Comparison of ENCODE assay signal across 24 mouse cellular contexts in the genomic region with DNA sequence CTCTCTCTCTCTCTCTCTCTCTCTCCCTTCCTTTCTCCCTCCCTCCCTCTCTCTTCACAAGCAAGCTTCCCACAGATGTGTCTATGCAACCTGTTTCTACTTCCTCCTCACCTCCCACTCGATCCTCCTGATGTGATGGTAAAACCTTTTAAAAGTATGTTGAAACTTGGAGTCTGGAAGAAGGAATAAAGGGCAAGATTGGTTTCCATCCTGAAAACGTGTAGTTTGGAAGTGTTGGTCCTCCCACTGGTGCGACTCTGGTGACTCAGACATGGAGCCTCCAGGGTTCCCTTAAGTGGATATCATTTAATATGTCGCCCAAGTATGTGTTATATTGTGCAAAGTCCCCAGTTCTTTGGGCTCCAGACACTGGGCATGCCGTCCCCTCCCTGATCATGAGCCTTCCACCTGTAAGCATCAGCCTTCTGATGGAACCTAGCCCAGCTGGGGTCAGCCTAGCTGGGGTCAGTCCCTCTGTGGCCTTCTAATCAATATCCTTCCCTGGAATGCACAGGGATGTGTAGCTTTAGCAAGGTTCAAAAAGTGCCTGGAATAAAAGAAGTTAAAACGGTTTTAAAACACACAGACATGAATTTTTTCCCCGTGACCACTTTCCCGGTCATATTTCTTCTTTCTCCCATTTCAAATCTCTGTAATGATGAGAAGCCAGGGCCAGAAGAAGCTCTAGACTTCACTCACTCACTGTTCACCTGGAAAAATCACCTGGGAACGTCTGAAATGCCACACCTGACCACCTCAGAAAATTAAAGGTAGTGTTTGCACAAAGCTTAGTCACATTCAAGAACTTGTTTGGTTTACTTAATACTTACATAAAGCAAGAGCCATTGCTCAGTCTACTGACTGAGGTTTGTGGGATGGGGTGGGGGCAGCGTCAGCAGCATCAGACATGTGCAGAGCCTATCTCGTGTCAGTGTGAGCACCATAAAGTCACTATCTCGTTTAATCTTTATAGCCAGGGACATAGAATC. TPM values are rescaled to one million over a fixed set of nuclear protein-coding genes. Genes with fewer than 3 reads are reported as not detected.
A peak's percentile ranks its signal among the peaks of the same experiment; 100 is the strongest.
DNase-seq lines count a peak whose midpoint lies in the region; ATAC-seq and TF ChIP-seq lines count a peak whose summit lies in the region.
"Had no signal": no experiment of that assay in that cellular context is flagged by ENCODE, and none has a peak within 500 bp of the region (broad histone marks: within the 10 kb centered on the region; RNA-seq: fewer than 3 reads in every experiment).

No protein-coding gene starts in this region.

- no peaks in the 10 kb centered on the region for H3K4me1 ChIP-seq in heart, embryonic 10.5 days
- H3K4me1 ChIP-seq in stomach, postnatal 0 days (replicated peaks; ENCODE audit: control insufficient read depth, insufficient read depth): no peaks in the 10 kb centered on the region
- H3K4me1 ChIP-seq: embryonic facial prominence, embryonic 15.5 days; hindbrain, embryonic 12.5 days had no signal

- TF ChIP-seq CTCF in stomach, postnatal 0 days (IDR thresholded peaks at IDR 0.05; ENCODE audit: low read depth): no peak

- no peak overlapping the region for H3K4me3 ChIP-seq in heart, embryonic 10.5 days
- no peak overlapping the region for H3K4me3 ChIP-seq in stomach, postnatal 0 days (ENCODE audit: low read depth, low read length)
- H3K4me3 ChIP-seq: embryonic facial prominence, embryonic 15.5 days; erythroblast, embryonic 14.5 days; forebrain, embryonic 10.5 days; heart, adult 2 months; heart, embryonic 13.5 days; hindbrain, embryonic 12.5 days had no signal

- no peak for TF ChIP-seq EP300 in stomach, postnatal 0 days (optimal IDR thresholded peaks at IDR 0.05)

- H3K4me2 ChIP-seq in stomach, postnatal 0 days (replicated peaks; ENCODE audit: low read depth): no peak overlapping the region
- H3K4me2 ChIP-seq: embryonic facial prominence, embryonic 15.5 days; heart, embryonic 13.5 days; hindbrain, embryonic 12.5 days had no signal

- no peak overlapping the region for H3K27ac ChIP-seq in heart, embryonic 10.5 days
- H3K27ac ChIP-seq in stomach, postnatal 0 days (replicated peaks): no peak overlapping the region
- H3K27ac ChIP-seq: embryonic facial prominence, embryonic 15.5 days; forebrain, embryonic 10.5 days; heart, adult 2 months; heart, embryonic 13.5 days; hindbrain, embryonic 12.5 days had no signal

- peak; percentile 58 for DNase-seq in heart, embryonic 10.5 days (ENCODE audit: low spot score)
- no peak for DNase-seq in heart, postnatal 4 days
- DNase-seq in lung, postnatal 25 days (ENCODE audit: low spot score): peak; percentile 16
- DNase-seq in lung, postnatal 14 days: no peak
- DNase-seq in stomach, postnatal 0 days (ENCODE audit: low spot score): no peak
- DNase-seq: adrenal gland, adult 2 months; adrenal gland, postnatal 25 days; cerebellum, adult 2 months; cerebellum, postnatal 10 days; embryo, embryonic 11 days; gastrocnemius, postnatal 10 days; heart, adult 2 months; heart, postnatal 36 days had no signal

- H3K27me3 ChIP-seq in heart, embryonic 10.5 days (ENCODE audit: insufficient read depth, poor library complexity, severe bottlenecking): no peaks in the 10 kb centered on the region
- no peaks in the 10 kb centered on the region for H3K27me3 ChIP-seq in stomach, postnatal 0 days (ENCODE audit: control insufficient read depth, insufficient read depth, low read length)
- H3K27me3 ChIP-seq: CH12.LX; embryonic facial prominence, embryonic 15.5 days; heart, embryonic 13.5 days; hindbrain, embryonic 12.5 days; Patski had no signal

- ATAC-seq in megakaryocyte-erythroid progenitor cell, adult 5-6 weeks (replicated peaks; ENCODE audit: low FRiP score, low TSS enrichment, poor library complexity, severe bottlenecking): 0 out of 2 replicates have a peak, but pooled peaks have one; percentile 37
- peak; percentile 84 for ATAC-seq in stomach, postnatal 0 days (ENCODE audit: low FRiP score, low TSS enrichment)
- no peak for ATAC-seq in monocyte, adult 5-6 weeks (replicated peaks; ENCODE audit: insufficient number of reproducible peaks, low FRiP score, low TSS enrichment, poor library complexity, severe bottlenecking)
- ATAC-seq: forebrain, embryonic 14.5 days; hindbrain, embryonic 16.5 days; Patski had no signal

- 72% methylated on average over 12 of the region's 12 CpGs for WGBS in heart, embryonic 10.5 days
- 59% methylated on average over 12 of the region's 12 CpGs for WGBS in stomach, postnatal 0 days

- no peaks in the 10 kb centered on the region for H3K36me3 ChIP-seq in heart, embryonic 10.5 days
- H3K36me3 ChIP-seq in stomach, postnatal 0 days (ENCODE audit: control insufficient read depth, insufficient read depth, low read length): no peaks in the 10 kb centered on the region
- H3K36me3 ChIP-seq: embryonic facial prominence, embryonic 15.5 days; forebrain, embryonic 10.5 days; heart, embryonic 13.5 days; hindbrain, embryonic 12.5 days had no signal

- H3K9me3 ChIP-seq in heart, embryonic 10.5 days: no peaks in the 10 kb centered on the region
- no peaks in the 10 kb centered on the region for H3K9me3 ChIP-seq in stomach, postnatal 0 days (ENCODE audit: control insufficient read depth, low read length)
- H3K9me3 ChIP-seq: embryonic facial prominence, embryonic 15.5 days; forebrain, embryonic 10.5 days; heart, embryonic 13.5 days; hindbrain, embryonic 12.5 days had no signal

- H3K9ac ChIP-seq in stomach, postnatal 0 days (ENCODE audit: low read length): no peak overlapping the region
- H3K9ac ChIP-seq: embryonic facial prominence, embryonic 15.5 days; heart, embryonic 13.5 days; hindbrain, embryonic 12.5 days had no signal

RNA-seq across cellular contexts. Expression of a gene that starts 30.1 kb away (rescaled TPM):
- 75.7 and 76.6 TPM in 2 replicates for polyA plus RNA-seq in heart, embryonic 10.5 days (2016; fragmentation: Nextera tagmentation; extraction: Ambion mirVana)
- total RNA-seq in heart, postnatal 4 days (2021): 10 to 100 TPM; 61.6 to 69.6 TPM
- 14.9 and 15.6 TPM in 2 replicates for total RNA-seq in megakaryocyte-erythroid progenitor cell, adult 5-6 weeks (2014; fragmentation: Nextera tagmentation)
- total RNA-seq in megakaryocyte-erythroid progenitor cell, adult 5-6 weeks (2017): 167 and 256 TPM in 2 replicates
- 80.2 and 88.9 TPM in 2 replicates for polyA plus RNA-seq in stomach, postnatal 0 days (2015; fragmentation: Nextera tagmentation; extraction: Ambion mirVana)
- 141 to 642 TPM (median 148 TPM) in 3 replicates for total RNA-seq in monocyte, adult 5-6 weeks (2017)

RNA-seq across cellular contexts. Expression of a gene that starts 43.0 kb away (rescaled TPM):
- polyA plus RNA-seq in heart, embryonic 10.5 days (2016; fragmentation: Nextera tagmentation; extraction: Ambion mirVana): 18.6 and 22.3 TPM in 2 replicates
- 10 to 100 TPM; 16.0 to 16.6 TPM for total RNA-seq in heart, postnatal 4 days (2021)
- total RNA-seq in megakaryocyte-erythroid progenitor cell, adult 5-6 weeks (2014; fragmentation: Nextera tagmentation): 25.6 and 37.7 TPM in 2 replicates
- total RNA-seq in megakaryocyte-erythroid progenitor cell, adult 5-6 weeks (2017): 42.5 and 70.5 TPM in 2 replicates
- polyA plus RNA-seq in stomach, postnatal 0 days (2015; fragmentation: Nextera tagmentation; extraction: Ambion mirVana): 9.6 and 12.9 TPM in 2 replicates
- total RNA-seq in monocyte, adult 5-6 weeks (2017): 90.7 to 115 TPM (median 113 TPM) in 3 replicates

Comparison
In these comparisons a context has a peak if more than half of its experiments do, and no peak if none do; other contexts are left out.
1. DNase-seq: peak in heart, embryonic 10.5 days (single experiment) and lung, postnatal 25 days (single experiment); none in heart, postnatal 4 days (single experiment), lung, postnatal 14 days (single experiment) and stomach, postnatal 0 days (single experiment).